Mouse (Mus musculus) cortical plate, adult 2 months (tissue): Measurements from ENCODE around the gene Pign.

Experiments
- CTCF ChIP-seq: fragments of 200-500 bp; IDR thresholded peaks from 2 replicates; pipeline ENCODE4 v1.5.1; 2011; ENCODE audit warnings: mild to moderate bottlenecking, control low read depth, low read length; ENCODE audit not compliant: insufficient read depth; ENCODE audit errors: extremely low read depth
- POLR2A ChIP-seq: fragments of 200-500 bp; IDR thresholded peaks from 2 replicates; pipeline ENCODE4 v1.6.1; 2011; ENCODE audit warnings: mild to moderate bottlenecking, low read length, control low read depth; ENCODE audit not compliant: insufficient read depth; ENCODE audit errors: extremely low read depth

GRCm38 (mm10) chr1:105663962-105664812 is 710 bp upstream of the Pign start:
- TF ChIP-seq CTCF (no peak), POLR2A (no peak)
